Mouse (Mus musculus): ENCODE results near the gene Adgrf5. TPM values are rescaled to one million over a fixed set of nuclear protein-coding genes. Genes with fewer than 3 reads are reported as not detected.

The Adgrf5 gene
- polyA plus RNA-seq, 1 experiment from 2014 or later, result 8.4 TPM

GRCm38 (mm10) chr17:43497521-43497920, 137.3 kb downstream of the Adgrf5 start:
- H3K4me1 ChIP-seq (ENCODE audit: control insufficient read depth, insufficient read depth, low read length), result no peaks in the 10 kb centered on the region
- H3K4me3 ChIP-seq (ENCODE audit: low read depth, low read length), result no peak overlapping the region
- no peaks in the 10 kb centered on the region for H3K36me3 ChIP-seq (ENCODE audit: control insufficient read depth, insufficient read depth, low read length)
- H3K4me2 ChIP-seq (ENCODE audit: low read length), result no peak overlapping the region
- 77% methylated on average over 4 of the region's 4 CpGs for WGBS
- ATAC-seq, result no peak
- no peaks in the 10 kb centered on the region for H3K9me3 ChIP-seq (replicated peaks; ENCODE audit: control insufficient read depth, low read length, poor library complexity, severe bottlenecking)
- no peaks in the 10 kb centered on the region for H3K27me3 ChIP-seq (ENCODE audit: control insufficient read depth, insufficient read depth, low read depth, low read length)
- H3K9ac ChIP-seq (ENCODE audit: low read depth, low read length), result no peak overlapping the region
- no peak overlapping the region for H3K27ac ChIP-seq (ENCODE audit: low read length)

DNA sequence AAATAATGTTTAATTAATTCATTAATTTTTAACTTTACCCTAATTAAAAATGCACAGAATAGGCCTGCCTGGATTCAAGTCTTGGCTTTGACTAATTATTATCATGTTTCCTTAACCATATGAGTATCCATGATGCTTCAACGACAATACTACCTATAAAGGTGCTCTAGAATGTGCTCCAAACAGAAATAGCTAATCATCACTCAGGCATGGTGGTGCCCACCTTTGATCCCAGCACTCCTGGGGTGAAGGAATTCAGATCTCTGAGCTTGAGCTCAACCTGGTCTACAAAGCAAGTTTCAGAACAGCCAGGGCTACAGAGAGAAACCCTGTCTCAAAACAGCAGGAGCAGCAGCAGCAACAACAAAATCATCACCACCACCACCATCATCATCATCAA, 140.3 kb downstream of the Adgrf5 start:
- Histone ChIP-seq H3K36me3 (ENCODE audit: control insufficient read depth, insufficient read depth, low read length) (no peaks in the 10 kb centered on the region), H3K27ac (ENCODE audit: low read length) (no peak overlapping the region), H3K9ac (ENCODE audit: low read depth, low read length) (no peak overlapping the region), H3K4me2 (ENCODE audit: low read length) (no peak overlapping the region), H3K9me3 (replicated peaks; ENCODE audit: control insufficient read depth, low read length, poor library complexity, severe bottlenecking) (no peaks in the 10 kb centered on the region), H3K4me1 (ENCODE audit: control insufficient read depth, insufficient read depth, low read length) (no peaks in the 10 kb centered on the region), H3K27me3 (ENCODE audit: control insufficient read depth, insufficient read depth, low read depth, low read length) (no peaks in the 10 kb centered on the region), H3K4me3 (ENCODE audit: low read depth, low read length) (no peak overlapping the region)
- ATAC-seq, result no peak
- whole genome bisulfite sequencing, result 86% methylated on average over 1 of the region's 1 CpGs

- Histone ChIP-seq H3K27me3 (ENCODE audit: control insufficient read depth, insufficient read depth, low read depth, low read length) (no peaks in the 10 kb centered on the region), H3K36me3 (ENCODE audit: control insufficient read depth, insufficient read depth, low read length) (no peaks in the 10 kb centered on the region), H3K4me1 (ENCODE audit: control insufficient read depth, insufficient read depth, low read length) (no peaks in the 10 kb centered on the region), H3K9ac (ENCODE audit: low read depth, low read length) (no peak overlapping the region), H3K27ac (ENCODE audit: low read length) (no peak overlapping the region), H3K4me2 (ENCODE audit: low read length) (no peak overlapping the region), H3K9me3 (replicated peaks; ENCODE audit: control insufficient read depth, low read length, poor library complexity, severe bottlenecking) (no peaks in the 10 kb centered on the region), H3K4me3 (ENCODE audit: low read depth, low read length) (no peak overlapping the region)
- 86% methylated on average over 3 of the region's 3 CpGs for WGBS
- no peak for ATAC-seq
Observed at GRCm38 (mm10) chr17:43501223-43501622, 141.0 kb downstream of the Adgrf5 start.

- H3K9me3 ChIP-seq (replicated peaks; ENCODE audit: control insufficient read depth, low read length, poor library complexity, severe bottlenecking), result no peaks in the 10 kb centered on the region
- no peak for ATAC-seq
- H3K27me3 ChIP-seq (ENCODE audit: control insufficient read depth, insufficient read depth, low read depth, low read length), result no peaks in the 10 kb centered on the region
- H3K27ac ChIP-seq (ENCODE audit: low read length), result no peak overlapping the region
- no peak overlapping the region for H3K4me3 ChIP-seq (ENCODE audit: low read depth, low read length)
- no peaks in the 10 kb centered on the region for H3K36me3 ChIP-seq (ENCODE audit: control insufficient read depth, insufficient read depth, low read length)
- WGBS, result 96% methylated on average over 5 of the region's 5 CpGs
- H3K4me2 ChIP-seq (ENCODE audit: low read length), result no peak overlapping the region
- H3K4me1 ChIP-seq (ENCODE audit: control insufficient read depth, insufficient read depth, low read length), result no peaks in the 10 kb centered on the region
- H3K9ac ChIP-seq (ENCODE audit: low read depth, low read length), result no peak overlapping the region
Observed at GRCm38 (mm10) chr17:43501631-43502030, 141.4 kb downstream of the Adgrf5 start.

DNA sequence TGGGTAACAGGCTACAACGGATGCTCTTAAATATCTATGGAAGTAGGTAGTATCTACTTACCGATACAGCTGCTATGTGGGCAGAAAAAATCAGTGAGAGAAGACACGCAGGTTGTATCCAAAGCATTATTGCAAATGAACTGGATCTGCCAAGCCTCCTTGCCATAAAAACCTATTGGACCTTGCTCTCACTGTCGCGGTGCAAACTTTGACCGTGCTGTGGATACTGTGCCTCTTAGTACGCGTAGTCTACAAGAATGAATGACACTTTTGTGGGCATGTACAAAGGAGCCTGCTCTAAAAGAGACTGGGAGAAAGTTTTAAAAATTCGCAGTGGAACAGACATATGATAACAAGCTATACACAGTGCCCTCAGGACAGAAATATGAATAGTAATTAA, 142.3 kb downstream of the Adgrf5 start, which contains the start of gene Mep1a:
Mep1a (minus strand) TSS at position 221 of the 400 bp plus-strand sequence.
- Histone ChIP-seq H3K36me3 (ENCODE audit: control insufficient read depth, insufficient read depth, low read length) (no peaks in the 10 kb centered on the region), H3K9me3 (replicated peaks; ENCODE audit: control insufficient read depth, low read length, poor library complexity, severe bottlenecking) (no peaks in the 10 kb centered on the region), H3K4me2 (ENCODE audit: low read length) (no peak within 1 kb of the TSS), H3K4me1 (ENCODE audit: control insufficient read depth, insufficient read depth, low read length) (no peaks in the 10 kb centered on the region), H3K27ac (ENCODE audit: low read length) (no peak within 1 kb of the TSS), H3K4me3 (ENCODE audit: low read depth, low read length) (no peak within 1 kb of the TSS), H3K27me3 (ENCODE audit: control insufficient read depth, insufficient read depth, low read depth, low read length) (no peaks in the 10 kb centered on the region), H3K9ac (ENCODE audit: low read depth, low read length) (no peak within 1 kb of the TSS)
- ATAC-seq, result no peak
- WGBS, result 88% methylated on average over 9 of the region's 9 CpGs

GRCm38 (mm10) chr17:43503861-43504593, 143.8 kb downstream of the Adgrf5 start:
- H3K27me3 ChIP-seq (ENCODE audit: control insufficient read depth, insufficient read depth, low read depth, low read length), result no peaks in the 10 kb centered on the region
- ATAC-seq, result no peak
- H3K4me1 ChIP-seq (ENCODE audit: control insufficient read depth, insufficient read depth, low read length), result no peaks in the 10 kb centered on the region
- H3K4me3 ChIP-seq (ENCODE audit: low read depth, low read length), result no peak overlapping the region
- H3K27ac ChIP-seq (ENCODE audit: low read length), result no peak overlapping the region
- H3K4me2 ChIP-seq (ENCODE audit: low read length), result no peak overlapping the region
- no peak overlapping the region for H3K9ac ChIP-seq (ENCODE audit: low read depth, low read length)
- no peaks in the 10 kb centered on the region for H3K36me3 ChIP-seq (ENCODE audit: control insufficient read depth, insufficient read depth, low read length)
- no peaks in the 10 kb centered on the region for H3K9me3 ChIP-seq (replicated peaks; ENCODE audit: control insufficient read depth, low read length, poor library complexity, severe bottlenecking)
- 82% methylated on average over 4 of the region's 4 CpGs for WGBS

DNA sequence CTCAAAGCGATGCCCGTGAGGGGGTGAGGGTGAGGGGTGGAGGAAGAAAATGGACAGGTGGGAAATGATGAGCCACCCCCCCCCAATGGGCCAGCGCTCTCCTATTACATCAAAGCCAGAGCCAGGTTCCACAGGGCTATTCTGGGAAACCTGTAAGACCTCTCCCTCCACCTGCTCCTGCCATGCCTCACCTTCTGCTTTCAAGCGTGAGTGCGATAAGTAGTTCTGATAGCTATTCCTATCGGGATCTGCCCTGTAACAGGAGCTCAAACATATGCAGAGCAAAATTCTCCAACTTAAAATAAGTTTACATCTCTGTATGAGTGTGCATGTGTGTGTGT, 144.3 kb downstream of the Adgrf5 start:
- H3K4me1 ChIP-seq (ENCODE audit: control insufficient read depth, insufficient read depth, low read length), result no peaks in the 10 kb centered on the region
- ATAC-seq, result no peak

More for the DNA sequence above, 144.3 kb downstream of the Adgrf5 start:
- H3K4me3 ChIP-seq (ENCODE audit: low read depth, low read length), result no peak overlapping the region
- 72% methylated on average over 6 of the region's 6 CpGs for WGBS
- no peaks in the 10 kb centered on the region for H3K36me3 ChIP-seq (ENCODE audit: control insufficient read depth, insufficient read depth, low read length)
- H3K9ac ChIP-seq (ENCODE audit: low read depth, low read length), result no peak overlapping the region
- no peak overlapping the region for H3K4me2 ChIP-seq (ENCODE audit: low read length)
- no peak overlapping the region for H3K27ac ChIP-seq (ENCODE audit: low read length)
- H3K27me3 ChIP-seq (ENCODE audit: control insufficient read depth, insufficient read depth, low read depth, low read length), result no peaks in the 10 kb centered on the region
- H3K9me3 ChIP-seq (replicated peaks; ENCODE audit: control insufficient read depth, low read length, poor library complexity, severe bottlenecking), result no peaks in the 10 kb centered on the region

Other genes with a start within 250 kb of the Adgrf5 start
- gene Adgrf1, start 90.1 kb upstream of the Adgrf5 start, polyA plus RNA-seq (2015; fragmentation: Nextera tagmentation; extraction: Ambion mirVana), result not detected in 2 replicates
- 0.06 TPM in 1 of 2 replicates, not detected in the other for gene Mep1a, start 142.4 kb downstream of the Adgrf5 start, polyA plus RNA-seq (2015; fragmentation: Nextera tagmentation; extraction: Ambion mirVana)
- 0.47 and 0.50 TPM in 2 replicates for gene Ankrd66, start 183.2 kb downstream of the Adgrf5 start, polyA plus RNA-seq (2015; fragmentation: Nextera tagmentation; extraction: Ambion mirVana)
- 24.5 and 51.2 TPM in 2 replicates for gene Pla2g7, start 207.6 kb downstream of the Adgrf5 start, polyA plus RNA-seq (2015; fragmentation: Nextera tagmentation; extraction: Ambion mirVana)